Mouse (Mus musculus): ENCODE results near the gene Axl. TPM values are rescaled to one million over a fixed set of nuclear protein-coding genes. Genes with fewer than 3 reads are reported as not detected.
A peak's percentile ranks its signal among the peaks of the same experiment; 100 is the strongest.

Axl gene
- polyA plus RNA-seq, 1 experiment from 2014 or later = 114 TPM

- Histone ChIP-seq H3K9me3 (ENCODE audit: control insufficient read depth, low read length) (no peaks in the 10 kb centered on the region), H3K9ac (ENCODE audit: low read depth, low read length) (0 out of 2 replicates have a peak overlapping the region, but pooled peaks have one; percentile 63), H3K4me2 (ENCODE audit: low read depth, low read length) (peak overlapping the region; percentile 69; the same call in 1 of the 2 replicates), H3K4me1 (ENCODE audit: control insufficient read depth, insufficient read depth, low read length) (peaks cover 22% of the 10 kb centered on the region), H3K27me3 (replicated peaks; ENCODE audit: control insufficient read depth, insufficient read depth, low read length) (no peaks in the 10 kb centered on the region), H3K36me3 (ENCODE audit: control insufficient read depth, insufficient read depth, low read length) (peaks cover 52% of the 10 kb centered on the region), H3K27ac (replicated peaks; ENCODE audit: low read depth, low read length) (peak overlapping the region; percentile 83), H3K4me3 (ENCODE audit: low read depth, low read length) (no peak overlapping the region)
- ATAC-seq (ENCODE audit: low read depth) (no peak), DNase-seq (ENCODE audit: low spot score) (no peak)
- 36% methylated on average over 4 of the region's 4 CpGs for WGBS
These were observed 7.8 kb downstream of the Axl start for GRCm38 (mm10) chr7:25780753-25781152.

- no peak for DNase-seq (ENCODE audit: low spot score)
- Histone ChIP-seq H3K9ac (ENCODE audit: low read depth, low read length) (no peak overlapping the region), H3K27me3 (replicated peaks; ENCODE audit: control insufficient read depth, insufficient read depth, low read length) (no peaks in the 10 kb centered on the region), H3K4me1 (ENCODE audit: control insufficient read depth, insufficient read depth, low read length) (peaks cover 22% of the 10 kb centered on the region), H3K4me3 (ENCODE audit: low read depth, low read length) (no peak overlapping the region), H3K27ac (replicated peaks; ENCODE audit: low read depth, low read length) (no peak overlapping the region), H3K9me3 (ENCODE audit: control insufficient read depth, low read length) (no peaks in the 10 kb centered on the region), H3K4me2 (ENCODE audit: low read depth, low read length) (no peak overlapping the region), H3K36me3 (ENCODE audit: control insufficient read depth, insufficient read depth, low read length) (peaks cover 55% of the 10 kb centered on the region)
- 83% methylated on average over 5 of the region's 5 CpGs for WGBS
- ATAC-seq (ENCODE audit: low read depth) = no peak
These were observed 8.5 kb downstream of the Axl start for GRCm38 (mm10) chr7:25780021-25780420.

GRCm38 (mm10) chr7:25768229-25768628 is 20.3 kb downstream of the Axl start:
- Histone ChIP-seq H3K9ac (ENCODE audit: low read depth, low read length) (no peak overlapping the region), H3K9me3 (ENCODE audit: control insufficient read depth, low read length) (no peaks in the 10 kb centered on the region), H3K27ac (replicated peaks; ENCODE audit: low read depth, low read length) (no peak overlapping the region), H3K36me3 (ENCODE audit: control insufficient read depth, insufficient read depth, low read length) (peaks cover 93% of the 10 kb centered on the region), H3K4me1 (ENCODE audit: control insufficient read depth, insufficient read depth, low read length) (no peaks in the 10 kb centered on the region), H3K4me2 (ENCODE audit: low read depth, low read length) (no peak overlapping the region), H3K4me3 (ENCODE audit: low read depth, low read length) (no peak overlapping the region), H3K27me3 (replicated peaks; ENCODE audit: control insufficient read depth, insufficient read depth, low read length) (no peaks in the 10 kb centered on the region)
- 82% methylated on average over 5 of the region's 5 CpGs for WGBS
- no peak for ATAC-seq (ENCODE audit: low read depth)
- no peak for DNase-seq (ENCODE audit: low spot score)

GRCm38 (mm10) chr7:25766108-25766507 is 22.4 kb downstream of the Axl start:
- no peak overlapping the region for H3K4me2 ChIP-seq (ENCODE audit: low read depth, low read length)
- 89% methylated on average over 6 of the region's 6 CpGs for WGBS

GRCm38 (mm10) chr7:25764221-25764620 is 24.3 kb downstream of the Axl start:
- WGBS = 46% methylated on average over 5 of the region's 5 CpGs
- Histone ChIP-seq H3K4me3 (ENCODE audit: low read depth, low read length) (no peak overlapping the region), H3K4me2 (ENCODE audit: low read depth, low read length) (no peak overlapping the region), H3K4me1 (ENCODE audit: control insufficient read depth, insufficient read depth, low read length) (no peaks in the 10 kb centered on the region), H3K36me3 (ENCODE audit: control insufficient read depth, insufficient read depth, low read length) (peaks cover 93% of the 10 kb centered on the region), H3K27ac (replicated peaks; ENCODE audit: low read depth, low read length) (peak overlapping the region; percentile 41; the same call in 1 of the 2 replicates), H3K27me3 (replicated peaks; ENCODE audit: control insufficient read depth, insufficient read depth, low read length) (no peaks in the 10 kb centered on the region), H3K9ac (ENCODE audit: low read depth, low read length) (no peak overlapping the region), H3K9me3 (ENCODE audit: control insufficient read depth, low read length) (no peaks in the 10 kb centered on the region)
- ATAC-seq (ENCODE audit: low read depth) (no peak), DNase-seq (ENCODE audit: low spot score) (peak; percentile 42)

More at GRCm38 (mm10) chr7:25766108-25766507, 22.4 kb downstream of the Axl start:
- Histone ChIP-seq H3K4me1 (ENCODE audit: control insufficient read depth, insufficient read depth, low read length) (no peaks in the 10 kb centered on the region), H3K27ac (replicated peaks; ENCODE audit: low read depth, low read length) (no peak overlapping the region), H3K9me3 (ENCODE audit: control insufficient read depth, low read length) (no peaks in the 10 kb centered on the region), H3K9ac (ENCODE audit: low read depth, low read length) (no peak overlapping the region), H3K4me3 (ENCODE audit: low read depth, low read length) (no peak overlapping the region), H3K36me3 (ENCODE audit: control insufficient read depth, insufficient read depth, low read length) (peaks cover 93% of the 10 kb centered on the region), H3K27me3 (replicated peaks; ENCODE audit: control insufficient read depth, insufficient read depth, low read length) (no peaks in the 10 kb centered on the region)
- DNase-seq (ENCODE audit: low spot score) = no peak
- ATAC-seq (ENCODE audit: low read depth) = no peak

- no peaks in the 10 kb centered on the region for H3K27me3 ChIP-seq (replicated peaks; ENCODE audit: control insufficient read depth, insufficient read depth, low read length)
- no peak overlapping the region for H3K4me3 ChIP-seq (ENCODE audit: low read depth, low read length)
- ATAC-seq (ENCODE audit: low read depth) = no peak
- H3K9ac ChIP-seq (ENCODE audit: low read depth, low read length) = no peak overlapping the region
- DNase-seq (ENCODE audit: low spot score) = no peak
- H3K4me1 ChIP-seq (ENCODE audit: control insufficient read depth, insufficient read depth, low read length) = no peaks in the 10 kb centered on the region
- H3K36me3 ChIP-seq (ENCODE audit: control insufficient read depth, insufficient read depth, low read length) = peaks cover 93% of the 10 kb centered on the region
- H3K4me2 ChIP-seq (ENCODE audit: low read depth, low read length) = no peak overlapping the region
- no peaks in the 10 kb centered on the region for H3K9me3 ChIP-seq (ENCODE audit: control insufficient read depth, low read length)
- WGBS = 61% methylated on average over 11 of the region's 11 CpGs
- H3K27ac ChIP-seq (replicated peaks; ENCODE audit: low read depth, low read length) = peak overlapping the region; percentile 41; the same call in 1 of the 2 replicates
These were observed 24.8 kb downstream of the Axl start for GRCm38 (mm10) chr7:25763678-25764077.

GRCm38 (mm10) chr7:25761354-25761753 is 27.2 kb downstream of the Axl start:
- Histone ChIP-seq H3K27me3 (replicated peaks; ENCODE audit: control insufficient read depth, insufficient read depth, low read length) (no peaks in the 10 kb centered on the region), H3K27ac (replicated peaks; ENCODE audit: low read depth, low read length) (no peak overlapping the region), H3K36me3 (ENCODE audit: control insufficient read depth, insufficient read depth, low read length) (peaks cover 76% of the 10 kb centered on the region), H3K9me3 (ENCODE audit: control insufficient read depth, low read length) (no peaks in the 10 kb centered on the region), H3K4me1 (ENCODE audit: control insufficient read depth, insufficient read depth, low read length) (no peaks in the 10 kb centered on the region), H3K4me3 (ENCODE audit: low read depth, low read length) (no peak overlapping the region), H3K9ac (ENCODE audit: low read depth, low read length) (no peak overlapping the region), H3K4me2 (ENCODE audit: low read depth, low read length) (no peak overlapping the region)
- no peak for DNase-seq (ENCODE audit: low spot score)
- no peak for ATAC-seq (ENCODE audit: low read depth)
- 78% methylated on average over 10 of the region's 10 CpGs for WGBS

- Histone ChIP-seq H3K4me1 (ENCODE audit: control insufficient read depth, insufficient read depth, low read length) (peaks cover 13% of the 10 kb centered on the region), H3K4me2 (ENCODE audit: low read depth, low read length) (peak overlapping the region; percentile 81), H3K36me3 (ENCODE audit: control insufficient read depth, insufficient read depth, low read length) (peaks cover 39% of the 10 kb centered on the region), H3K9me3 (ENCODE audit: control insufficient read depth, low read length) (no peaks in the 10 kb centered on the region), H3K27ac (replicated peaks; ENCODE audit: low read depth, low read length) (peak overlapping the region; percentile 98), H3K9ac (ENCODE audit: low read depth, low read length) (peak overlapping the region; percentile 63), H3K4me3 (ENCODE audit: low read depth, low read length) (peak overlapping the region; percentile 89), H3K27me3 (replicated peaks; ENCODE audit: control insufficient read depth, insufficient read depth, low read length) (no peaks in the 10 kb centered on the region)
- WGBS = 0% methylated on average over 18 of the region's 18 CpGs
- DNase-seq (ENCODE audit: low spot score) (peak; percentile 94), ATAC-seq (ENCODE audit: low read depth) (peak; percentile 20)
These were observed 32.5 kb downstream of the Axl start for GRCm38 (mm10) chr7:25756011-25756410.

- ATAC-seq (ENCODE audit: low read depth) (peak; percentile 58), DNase-seq (ENCODE audit: low spot score) (peak; percentile 91)
- Histone ChIP-seq H3K36me3 (ENCODE audit: control insufficient read depth, insufficient read depth, low read length) (peaks cover 39% of the 10 kb centered on the region), H3K27me3 (replicated peaks; ENCODE audit: control insufficient read depth, insufficient read depth, low read length) (no peaks in the 10 kb centered on the region), H3K9me3 (ENCODE audit: control insufficient read depth, low read length) (no peaks in the 10 kb centered on the region), H3K4me1 (ENCODE audit: control insufficient read depth, insufficient read depth, low read length) (peaks cover 13% of the 10 kb centered on the region), H3K4me3 (ENCODE audit: low read depth, low read length) (peak overlapping the region; percentile 89), H3K4me2 (ENCODE audit: low read depth, low read length) (peak overlapping the region; percentile 81), H3K27ac (replicated peaks; ENCODE audit: low read depth, low read length) (peak overlapping the region; percentile 98), H3K9ac (ENCODE audit: low read depth, low read length) (peak overlapping the region; percentile 63)
- under 1% methylated on average over 15 of the region's 15 CpGs for WGBS
These were observed 33.1 kb downstream of the Axl start for GRCm38 (mm10) chr7:25755468-25755833.
